Mouse (Mus musculus): ENCODE measurements around the gene Sh2d1b2.

The Sh2d1b2 gene

GRCm38 (mm10) chr1:170282415-170283129 lies 50.0 kb downstream of the Sh2d1b2 start:
- peak in 1 of 2 experiments; percentile 31 for DNase-seq

GRCm38 (mm10) chr1:170292239-170292951 lies 59.8 kb downstream of the Sh2d1b2 start:
- DNase-seq, result peak in 1 of 2 experiments; percentile 68

DNA sequence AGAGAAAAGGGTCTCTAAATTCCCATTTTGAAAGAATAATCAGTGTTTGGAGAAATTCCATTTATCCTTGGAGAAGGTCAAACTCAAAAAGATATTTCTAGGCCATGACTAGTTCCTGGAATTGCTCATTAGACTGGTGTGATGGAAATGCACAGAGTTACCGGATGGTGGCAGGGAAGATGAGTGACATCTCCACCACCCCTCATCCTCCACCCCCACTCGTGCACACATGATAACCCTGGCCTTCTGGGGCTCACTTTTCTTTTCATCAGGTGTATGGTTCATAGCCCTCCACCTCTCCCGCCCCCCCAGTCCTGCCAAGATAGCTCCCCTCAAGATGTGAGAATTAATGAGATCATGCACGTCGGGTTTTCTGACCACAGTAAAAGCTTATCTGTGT lies 60.7 kb downstream of the Sh2d1b2 start:
- DNase-seq, result no peak

DNA sequence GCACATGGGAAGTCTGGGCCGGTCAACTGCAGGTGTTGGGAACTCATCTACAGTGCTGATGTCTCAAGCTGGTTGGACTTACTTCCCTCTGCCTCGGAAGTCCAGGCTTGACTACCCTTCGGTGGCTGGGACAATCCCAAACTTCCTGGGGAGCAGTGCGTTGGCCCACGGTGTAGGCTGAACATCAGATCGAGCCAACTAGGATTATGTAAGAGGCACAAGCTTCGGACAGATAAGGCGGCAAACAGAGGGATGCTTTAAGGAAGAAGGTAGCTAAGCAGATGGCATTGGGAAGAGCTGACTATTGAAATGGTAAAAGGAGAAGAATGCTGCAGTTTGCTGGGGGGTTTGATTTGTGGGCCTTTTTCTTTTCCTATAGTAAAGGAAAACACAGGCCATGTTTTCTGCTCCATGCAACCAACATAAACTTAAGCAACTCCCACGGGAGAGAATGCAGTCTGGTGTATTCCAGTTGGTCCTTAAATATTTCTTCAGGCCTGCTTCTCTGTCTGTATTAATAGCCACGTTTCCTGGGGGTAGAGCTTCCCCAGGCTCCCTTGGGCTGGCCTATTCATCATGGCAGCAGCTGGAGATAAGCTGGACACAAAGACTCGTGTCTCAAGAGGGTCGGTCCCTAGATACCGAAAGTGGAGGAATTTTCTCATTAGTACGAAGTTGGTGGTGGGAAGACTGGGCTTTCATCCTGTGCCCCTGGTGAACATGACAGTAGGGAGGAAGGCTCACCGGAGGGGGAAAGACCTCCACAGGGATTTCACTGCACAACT lies 62.4 kb downstream of the Sh2d1b2 start:
- no peak for DNase-seq

DNA sequence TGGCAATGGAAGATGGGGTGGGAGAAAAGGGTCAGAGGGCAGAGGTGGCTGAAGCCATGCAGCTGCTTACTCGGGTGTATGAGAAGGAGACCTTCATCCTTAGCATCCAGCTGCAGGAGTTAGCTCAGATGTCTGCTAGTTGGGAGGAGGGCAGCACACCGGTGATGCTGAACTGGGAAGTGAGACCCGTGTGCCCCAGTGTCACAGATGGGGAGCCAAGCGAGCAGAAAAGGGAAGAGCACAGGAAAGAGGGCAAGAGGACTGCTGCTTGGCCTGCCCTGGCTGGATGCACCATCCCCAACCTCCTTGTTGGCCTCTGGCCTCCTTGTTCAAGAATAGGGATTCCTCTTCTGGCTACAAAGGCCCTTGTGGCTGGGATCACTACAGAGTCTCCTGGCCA lies 66.9 kb downstream of the Sh2d1b2 start:
- no peak for DNase-seq

GRCm38 (mm10) chr1:170301686-170302085 lies 69.1 kb downstream of the Sh2d1b2 start:
- DNase-seq, result no peak

- DNase-seq, result no peak
Measured at GRCm38 (mm10) chr1:170302456-170302855, 69.9 kb downstream of the Sh2d1b2 start.

DNA sequence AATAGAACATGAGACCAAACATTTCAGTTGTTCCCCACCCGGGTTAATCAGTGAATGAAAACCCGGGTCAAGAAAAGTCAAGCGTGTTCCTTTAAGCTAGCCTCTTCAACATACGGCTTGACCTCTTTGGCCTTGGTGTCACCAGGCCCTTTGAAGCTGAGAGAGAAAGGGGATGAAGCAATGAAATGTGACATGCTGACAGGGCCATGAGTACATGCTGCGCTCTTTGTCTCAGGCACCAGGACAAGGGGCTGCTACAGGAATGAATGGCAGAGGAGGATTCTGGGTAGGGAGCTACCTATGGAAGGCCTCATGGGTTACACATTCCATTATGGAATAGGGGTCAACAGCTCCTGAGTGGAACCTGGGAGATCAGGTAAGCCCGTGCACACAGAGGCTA lies 70.6 kb downstream of the Sh2d1b2 start:
- no peak for DNase-seq
